Mouse (Mus musculus) megakaryocyte, embryonic 14.5 days (primary cell): ENCODE results near the gene Odf3l1.

Source experiments
- FLI1 ChIP-seq: IDR thresholded peaks from 2 replicates; pipeline ENCODE4 v1.6.1; 2012; ENCODE audit warnings: low read length, inconsistent platforms, mixed read lengths
- GATA1 ChIP-seq: IDR thresholded peaks from 3 replicates; pipeline ENCODE4 v1.6.1; 2012; ENCODE audit warnings: mixed read lengths, low read length, inconsistent platforms, borderline replicate concordance

- TF ChIP-seq GATA1 (no peak), FLI1 (no peak)
Observed at GRCm38 (mm10) chr9:56876784-56877183, 12.3 kb upstream of the Odf3l1 start.
